Mouse (Mus musculus): Measurements from ENCODE around the gene Dnajc4.

- no peak for TF ChIP-seq CTCF (IDR thresholded peaks at IDR 0.05; ENCODE audit: borderline replicate concordance, control insufficient read depth, extremely low read depth, insufficient read depth, low read length, poor library complexity)
- no peak for TF ChIP-seq POLR2A (IDR thresholded peaks at IDR 0.05; ENCODE audit: control insufficient read depth, extremely low read depth, insufficient read depth, low read length, poor library complexity)
Observed at GRCm38 (mm10) chr19:6943709-6944108, 48.7 kb downstream of the Dnajc4 start.

Data from thymus, adult 2 months (tissue).